Mouse (Mus musculus) brain, embryonic 18.5 days (tissue): ENCODE measurements around the gene Srebf2.

Experiments used
- DNase-seq: peaks from one replicate; pipeline ENCODE4 v3.0.0-alpha.2; 2012; ENCODE audit warnings: low read depth, low spot score

The Srebf2 gene

DNA sequence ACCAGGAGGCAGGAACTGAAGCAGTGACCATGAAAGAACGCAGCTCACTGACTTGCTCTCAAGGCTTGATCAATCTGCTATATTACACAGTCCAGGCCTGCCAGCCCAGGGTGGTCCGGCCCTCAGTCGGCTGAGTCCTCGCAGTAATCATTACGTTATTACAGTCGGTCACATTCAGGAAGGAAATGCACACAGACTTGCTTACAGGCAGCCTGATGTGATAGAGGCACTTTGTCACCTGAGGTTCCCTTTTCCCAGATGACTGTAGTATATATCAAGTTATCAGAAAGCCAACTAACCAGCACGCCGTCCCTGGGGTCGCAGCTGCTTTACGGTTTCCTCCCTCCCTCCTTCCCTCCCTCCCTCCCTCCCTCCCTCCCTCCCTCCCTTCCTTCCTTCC, 9.9 kb downstream of the Srebf2 start:
- DNase-seq, result no peak

DNA sequence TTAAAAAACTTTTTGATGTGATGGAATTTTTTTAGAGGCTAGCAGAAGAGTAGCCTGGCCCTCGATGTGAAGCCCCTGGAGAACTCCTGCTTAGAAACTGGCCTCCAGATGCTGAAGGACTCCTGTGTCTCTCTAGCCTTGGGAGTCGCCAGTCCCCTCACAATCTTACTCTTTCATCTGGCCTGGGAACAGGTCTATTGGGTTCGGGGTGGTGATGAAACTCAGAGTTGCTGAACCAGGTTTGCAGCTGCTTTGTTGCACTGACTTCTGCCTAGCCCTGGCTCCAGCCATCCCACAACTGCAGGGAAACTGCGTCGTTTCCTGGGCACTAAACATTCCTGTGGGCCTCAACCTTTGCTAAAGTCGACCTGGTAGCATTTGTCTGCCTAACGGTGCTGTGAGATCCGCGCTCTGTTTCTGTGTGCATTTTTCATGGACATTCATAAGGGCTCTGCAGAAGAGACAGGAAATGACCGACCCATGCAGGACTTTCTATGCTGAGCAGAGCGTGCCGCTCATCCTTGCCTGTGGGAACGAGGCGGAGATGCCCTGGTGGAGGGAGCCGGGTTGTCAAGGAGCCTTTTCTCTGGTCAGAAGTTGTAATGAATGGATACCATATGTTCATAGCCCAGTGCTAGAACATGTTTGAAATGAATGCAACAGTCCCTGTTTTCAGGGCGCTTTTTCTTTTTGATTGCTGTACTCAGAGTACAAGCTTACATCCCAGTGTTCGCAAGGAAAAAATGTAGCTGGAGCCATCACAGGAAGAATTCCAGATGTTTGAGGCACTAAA, 11.5 kb downstream of the Srebf2 start:
- no peak for DNase-seq

DNA sequence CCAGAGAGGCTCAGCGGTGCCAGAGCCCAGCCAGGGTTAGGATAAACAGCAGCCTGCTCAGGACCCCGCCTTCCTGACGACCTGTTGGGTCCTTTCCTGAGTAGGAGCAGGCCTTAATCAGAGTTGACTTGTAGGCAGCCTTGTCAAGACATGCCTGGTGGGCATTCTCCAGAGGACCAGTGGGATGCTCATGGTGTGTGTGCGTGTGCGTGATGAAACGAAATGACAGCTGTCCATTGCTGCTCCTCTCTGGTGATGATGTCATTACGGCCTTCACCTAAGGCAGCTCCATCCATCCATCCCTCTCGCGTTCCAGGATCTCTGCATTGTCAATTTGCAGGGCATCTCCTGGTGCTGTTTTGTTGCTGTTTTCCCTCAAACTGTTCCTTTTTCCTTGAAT, 12.5 kb downstream of the Srebf2 start:
- no peak for DNase-seq

DNA sequence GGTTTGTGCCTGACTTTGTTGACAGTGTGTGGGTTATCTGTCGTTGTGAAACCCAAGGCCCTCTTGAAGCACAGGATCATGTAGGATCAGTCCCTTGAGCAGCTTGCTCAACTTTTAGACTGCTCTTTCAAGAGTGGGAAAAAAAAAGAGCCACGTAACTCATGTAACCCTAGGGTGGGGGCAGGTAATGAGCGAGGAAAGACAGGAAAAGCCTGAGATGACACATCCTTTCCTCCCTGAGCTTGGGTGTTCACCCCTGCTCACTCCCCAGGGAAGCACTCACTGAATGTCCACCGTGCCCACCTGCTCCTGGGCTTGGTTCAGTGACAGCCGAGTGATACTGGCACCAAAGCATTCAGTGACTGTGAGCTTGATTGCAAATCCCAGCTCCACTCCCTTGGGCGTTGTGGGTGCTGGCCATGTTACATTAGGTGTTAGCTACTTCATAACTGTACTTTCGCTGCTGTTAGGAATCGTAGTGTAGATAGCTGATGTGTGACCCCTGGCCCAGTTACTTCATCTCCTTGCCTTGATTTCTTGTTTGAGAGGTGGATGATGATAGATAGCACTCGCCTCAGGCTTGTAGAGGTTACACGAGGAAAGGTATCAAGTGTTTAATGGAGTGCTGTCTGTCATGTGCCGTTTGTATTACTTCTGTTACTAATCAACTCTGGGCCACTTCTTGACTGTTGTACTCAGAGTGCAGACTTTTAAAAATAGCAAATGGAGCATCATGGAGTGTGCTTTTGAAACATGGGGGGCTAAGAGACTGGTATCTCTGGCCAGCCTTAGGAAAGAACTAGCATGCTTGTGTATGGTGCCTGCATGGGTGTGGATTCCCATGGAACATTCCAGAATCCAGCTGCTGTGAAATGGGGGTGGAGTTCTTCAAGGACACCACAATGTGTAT, 14.0 kb downstream of the Srebf2 start:
- DNase-seq, result no peak

DNA sequence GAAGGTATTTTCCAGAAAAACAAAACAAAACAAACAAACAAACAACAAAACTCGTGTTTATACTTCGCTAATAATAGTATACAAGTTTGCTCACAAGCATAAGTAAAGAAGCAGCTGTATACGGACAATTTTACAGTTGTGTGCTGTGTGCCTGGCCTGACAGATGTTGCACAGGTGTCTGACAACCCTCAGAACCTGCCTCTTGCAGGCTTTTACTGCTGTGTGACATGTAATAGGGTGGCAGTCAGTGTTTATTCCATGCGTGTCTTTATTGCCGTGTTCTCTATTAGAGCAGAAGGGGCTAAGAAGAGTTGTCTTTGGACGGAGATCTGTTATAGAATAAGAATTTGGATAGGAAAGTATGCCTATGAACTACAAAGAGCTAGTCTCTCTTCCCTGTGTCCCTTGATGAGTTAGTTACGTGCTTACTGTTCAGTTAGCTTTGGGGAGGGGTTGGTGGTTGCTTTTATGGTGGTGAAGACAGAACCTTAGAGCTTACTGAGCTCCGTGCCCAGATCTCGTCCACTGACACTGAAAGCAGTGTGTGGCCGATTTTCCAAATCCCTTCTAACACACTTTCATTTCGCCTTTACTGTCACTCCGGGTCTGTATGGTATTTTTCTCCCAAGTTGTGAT, 15.1 kb downstream of the Srebf2 start:
- no peak for DNase-seq

DNA sequence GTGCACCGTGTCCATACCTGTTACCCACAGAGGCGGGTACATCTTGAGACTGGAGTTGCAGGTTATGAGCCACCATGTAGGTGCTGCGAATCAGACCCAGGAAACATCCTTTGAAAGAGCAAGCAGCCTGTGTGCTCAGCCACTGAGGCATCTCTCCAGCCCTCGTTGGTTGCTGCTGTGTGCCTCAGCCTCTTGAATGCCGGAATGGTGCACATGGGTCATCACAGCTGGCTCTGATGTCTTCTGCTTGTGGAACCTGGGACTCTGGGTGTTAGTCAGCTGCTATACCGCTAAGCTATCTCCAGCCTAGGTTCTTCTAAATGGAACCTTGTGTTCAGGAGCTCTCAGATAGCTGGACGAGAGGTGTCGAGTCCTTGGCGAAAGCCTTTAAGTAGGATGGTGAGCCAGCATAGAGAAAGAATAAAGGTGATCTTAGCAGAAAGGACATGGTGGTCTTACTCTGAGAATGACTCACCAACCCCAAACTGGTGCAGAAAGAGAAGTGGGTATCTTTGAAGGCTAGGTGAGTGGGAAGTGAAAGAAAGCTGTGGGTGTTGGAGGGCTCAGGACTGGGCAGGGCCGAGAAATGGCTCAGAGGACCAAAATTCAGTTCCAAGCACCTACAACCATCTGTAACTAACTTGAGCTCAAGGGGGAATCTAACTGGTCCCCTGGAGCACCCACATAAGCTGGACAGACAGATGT, 16.5 kb downstream of the Srebf2 start:
- no peak for DNase-seq

DNA sequence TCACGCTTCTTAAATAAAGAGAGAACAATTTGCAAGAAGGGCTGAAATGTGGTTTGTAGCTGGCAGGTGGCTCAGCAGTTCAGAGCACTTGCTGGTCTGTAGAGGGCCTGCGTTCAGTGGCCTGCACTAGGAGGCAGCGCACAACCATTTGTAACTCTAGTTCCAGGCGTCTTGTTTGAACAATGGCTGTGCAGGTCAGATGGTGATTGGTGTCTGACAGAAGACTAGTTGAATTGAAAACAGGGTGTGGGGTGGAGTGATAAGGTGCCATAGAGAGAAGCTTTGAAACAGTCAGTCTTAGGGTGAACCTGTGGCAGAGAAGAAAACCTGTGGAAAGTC, 17.0 kb downstream of the Srebf2 start:
- no peak for DNase-seq

DNA sequence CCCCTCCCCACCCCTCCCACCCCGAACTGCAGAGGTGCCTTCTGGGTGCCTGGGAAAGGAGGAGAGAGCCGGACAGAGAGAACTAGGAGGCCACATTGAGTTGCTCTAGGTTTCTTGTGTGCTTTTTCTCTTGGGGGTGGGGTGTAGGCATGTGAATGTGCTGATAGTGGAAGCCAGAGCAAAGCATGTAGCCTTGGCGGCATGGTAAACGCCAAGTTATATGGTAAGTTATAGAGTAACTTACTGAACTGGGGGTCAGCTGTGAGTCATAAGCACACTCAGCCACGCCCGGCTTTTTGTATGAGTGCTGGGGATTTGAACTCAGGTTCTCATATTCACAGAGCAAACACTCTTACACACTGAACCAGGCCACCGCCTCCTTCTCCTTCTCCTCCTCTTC, 17.5 kb downstream of the Srebf2 start:
- DNase-seq, result no peak

DNA sequence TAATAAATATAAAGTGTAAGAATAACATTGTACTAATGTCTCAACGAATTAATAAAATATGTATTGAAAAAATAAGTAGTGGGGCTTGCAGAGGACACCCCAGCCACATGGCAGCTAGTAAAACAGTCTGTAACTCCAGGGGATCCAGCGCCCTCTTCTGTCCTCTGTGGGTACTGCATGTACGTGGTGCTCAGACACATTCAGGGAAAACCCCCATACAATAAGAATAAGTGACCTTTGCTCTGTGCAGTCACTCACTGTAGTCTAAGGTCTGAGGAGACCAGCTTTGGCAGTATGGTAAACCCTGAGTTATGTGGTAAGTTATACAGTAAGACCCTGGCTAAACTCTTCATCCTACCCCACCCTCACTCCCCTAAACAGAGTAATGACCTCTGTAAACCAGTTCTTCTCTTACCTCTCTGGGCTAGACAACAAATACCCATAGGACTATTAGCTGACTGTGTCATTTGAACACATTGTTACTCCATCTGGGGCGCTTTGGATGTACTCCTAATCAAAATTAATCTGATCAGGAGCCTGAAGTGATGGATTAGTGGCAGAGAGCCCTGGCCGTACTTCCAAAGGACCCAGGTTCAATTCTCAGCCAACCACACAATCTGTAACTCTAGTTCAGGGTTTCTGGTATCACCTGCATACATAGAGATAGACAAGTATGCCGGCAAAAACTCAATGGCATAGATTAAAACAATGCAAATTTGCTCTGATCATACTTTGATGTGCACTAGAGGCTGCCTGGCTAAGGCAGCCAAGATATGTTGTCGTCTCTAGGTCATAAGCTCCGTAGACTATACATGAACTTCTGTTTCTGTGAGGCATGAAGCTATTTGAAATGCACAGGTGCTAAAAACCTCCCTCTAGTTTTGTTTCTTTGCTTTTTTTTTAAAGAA, 18.6 kb downstream of the Srebf2 start:
- no peak for DNase-seq

DNA sequence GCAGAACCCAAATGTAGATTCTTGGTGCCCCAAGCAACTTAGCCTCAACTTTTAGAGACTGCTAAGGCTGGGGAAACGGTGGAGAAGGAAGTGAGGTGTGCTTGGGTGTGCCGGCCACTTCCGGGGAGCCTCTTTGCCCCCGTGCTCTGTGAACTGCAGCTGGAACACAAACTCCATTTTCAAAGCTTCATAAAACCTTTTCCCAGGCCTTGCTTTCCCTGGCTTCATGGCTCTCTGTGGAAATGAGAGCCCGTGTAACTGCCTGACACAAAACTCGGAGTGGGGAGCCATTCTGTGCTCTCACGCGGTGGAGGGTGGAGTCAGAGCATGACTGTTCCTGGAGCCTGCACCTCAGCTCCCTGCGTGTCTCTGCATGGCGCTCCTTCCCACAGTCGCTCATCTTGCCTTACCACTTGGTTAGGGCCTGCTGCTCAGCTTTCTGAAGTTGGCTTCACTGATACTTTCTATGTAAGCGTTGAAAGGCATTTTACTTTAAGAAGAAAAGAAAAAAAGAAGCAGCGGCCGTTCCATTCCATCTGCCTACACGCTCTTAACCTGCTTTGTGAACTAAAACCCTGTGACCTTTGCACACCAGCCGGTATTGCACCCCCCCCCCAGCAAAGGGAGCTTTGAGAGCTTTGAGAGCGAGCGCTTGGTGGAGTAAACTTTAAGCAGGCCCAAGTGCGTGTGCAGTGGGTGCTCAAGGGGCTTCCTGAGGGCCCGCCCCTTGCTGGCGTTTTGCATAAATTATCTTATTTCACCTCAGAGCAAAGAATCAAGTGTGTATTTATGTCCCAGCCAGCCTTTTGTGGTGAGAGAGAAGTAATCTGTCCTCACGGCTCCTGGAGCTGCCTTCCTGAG, 19.5 kb downstream of the Srebf2 start:
- no peak for DNase-seq

DNA sequence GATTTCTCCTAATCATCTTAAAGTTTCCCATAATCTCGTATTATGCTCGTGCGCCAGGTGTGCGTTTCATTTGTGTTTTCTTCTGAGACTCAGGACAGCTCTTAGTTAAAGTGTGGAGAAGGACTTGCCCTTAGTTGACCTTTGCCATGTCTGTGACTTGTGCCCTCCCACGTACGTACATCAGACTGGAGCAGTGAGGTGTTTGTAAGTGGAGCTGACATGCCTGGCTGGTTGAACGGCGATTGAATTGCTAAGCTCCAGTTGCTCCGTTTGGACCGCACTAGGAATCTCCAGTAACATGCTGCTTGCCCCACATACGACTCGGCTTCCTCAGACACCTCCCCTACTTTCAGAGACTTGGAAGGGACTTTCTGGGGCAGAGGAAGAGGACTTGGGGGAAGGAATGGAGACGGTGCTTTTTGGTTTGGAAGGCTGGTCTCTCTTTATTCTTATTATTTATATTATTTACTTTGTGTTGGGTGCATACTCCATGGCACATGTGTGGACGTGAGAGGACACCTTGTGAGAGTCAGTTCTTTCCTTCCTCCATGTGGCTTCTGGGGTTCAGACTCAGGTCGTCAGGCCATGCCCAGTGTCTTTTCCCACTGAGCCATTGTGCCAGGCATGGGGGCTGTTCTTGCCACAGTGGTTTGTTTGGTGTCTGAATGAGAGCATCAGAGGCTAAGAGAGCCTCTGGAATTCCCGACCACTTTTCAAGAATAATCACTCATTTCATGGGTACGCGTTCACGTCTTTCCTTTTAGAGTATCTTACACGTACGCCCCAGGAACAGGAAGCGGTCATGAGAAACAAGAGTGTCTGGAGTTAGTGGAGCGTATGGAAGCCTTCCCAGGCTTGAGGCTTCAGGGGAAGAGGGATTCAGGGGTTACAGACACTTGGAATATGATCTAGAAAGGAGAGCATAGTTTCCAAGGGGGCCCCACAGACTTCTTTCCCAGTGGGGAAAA, 20.5 kb downstream of the Srebf2 start:
- DNase-seq, result no peak

DNA sequence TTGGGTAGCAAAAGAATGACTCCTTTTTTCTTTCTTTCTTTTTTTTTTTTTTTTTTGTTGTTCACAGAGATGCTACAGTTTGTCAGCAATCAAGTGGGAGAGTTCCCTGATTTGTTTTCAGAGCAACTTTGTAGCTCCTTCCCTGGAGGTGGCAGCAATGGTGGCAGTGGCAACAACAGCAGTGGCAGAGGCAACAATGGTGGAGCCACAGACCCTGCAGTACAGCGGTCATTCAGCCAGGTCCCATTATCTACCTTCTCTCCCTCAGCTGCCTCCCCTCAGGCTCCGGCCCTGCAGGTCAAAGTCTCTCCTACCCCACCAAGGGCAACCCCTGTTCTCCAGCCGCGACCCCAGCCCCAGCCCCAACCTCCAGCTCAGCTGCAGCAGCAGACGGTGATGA, 22.7 kb downstream of the Srebf2 start:
- no peak for DNase-seq

DNA sequence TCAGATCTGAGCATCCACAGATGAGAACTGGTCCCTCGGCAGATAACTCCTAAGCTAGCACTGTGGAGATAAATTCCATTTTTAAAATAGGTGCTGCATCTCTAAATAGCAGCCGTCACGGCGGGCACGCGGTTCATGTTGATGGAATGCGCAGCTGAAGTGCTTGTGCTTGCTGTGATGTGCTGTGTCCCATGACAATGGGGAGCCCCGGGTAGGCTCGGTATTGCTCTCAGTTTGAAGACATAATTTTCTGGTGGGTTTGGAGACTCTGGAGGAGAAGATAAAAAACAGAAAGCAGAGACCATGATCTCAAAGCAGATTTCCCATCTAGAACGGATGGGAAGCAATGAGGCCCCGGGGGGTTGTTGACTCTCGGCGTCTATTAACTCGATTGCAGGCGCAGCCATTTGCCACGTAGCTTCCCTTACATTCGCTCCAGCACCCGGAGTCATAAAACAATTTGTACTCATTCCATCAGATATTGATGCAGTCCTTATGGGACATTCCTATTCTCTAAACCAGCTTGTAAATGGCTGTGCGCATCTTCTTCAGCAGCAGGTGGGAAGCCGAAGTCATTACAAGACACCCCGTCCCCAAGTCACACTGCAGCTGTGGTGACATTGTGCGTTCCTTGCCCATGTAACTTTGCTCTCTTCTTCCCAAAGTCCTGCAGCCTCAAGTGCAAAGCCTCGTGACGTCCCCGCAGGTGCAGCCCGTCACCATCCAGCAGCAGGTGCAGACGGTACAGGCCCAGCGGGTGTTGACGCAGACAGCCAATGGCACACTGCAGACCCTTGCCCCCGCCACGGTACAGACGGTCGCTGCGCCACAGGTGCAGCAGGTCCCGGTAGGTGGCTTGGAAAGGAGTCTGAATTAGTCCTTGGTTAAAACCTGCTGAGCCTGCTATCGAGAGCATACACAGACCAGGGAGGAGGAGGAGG, 23.7 kb downstream of the Srebf2 start:
- DNase-seq, result no peak

DNA sequence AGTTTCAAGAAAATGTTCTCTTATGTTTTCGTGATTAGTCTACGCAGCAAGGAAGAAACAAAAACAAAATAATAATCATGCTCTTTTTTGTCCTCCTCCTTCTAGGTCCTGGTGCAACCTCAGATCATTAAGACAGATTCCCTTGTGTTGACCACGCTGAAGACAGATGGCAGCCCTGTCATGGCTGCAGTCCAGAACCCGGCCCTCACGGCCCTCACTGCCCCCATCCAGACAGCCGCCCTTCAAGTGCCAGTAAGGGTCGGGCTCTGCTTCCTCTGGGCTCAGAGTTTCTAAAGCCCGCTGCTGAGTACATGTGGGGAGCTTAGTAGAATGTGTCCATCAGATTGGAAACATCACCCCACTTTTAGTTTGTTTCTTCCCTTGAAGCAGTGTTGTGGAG, 25.7 kb downstream of the Srebf2 start:
- DNase-seq, result no peak

DNA sequence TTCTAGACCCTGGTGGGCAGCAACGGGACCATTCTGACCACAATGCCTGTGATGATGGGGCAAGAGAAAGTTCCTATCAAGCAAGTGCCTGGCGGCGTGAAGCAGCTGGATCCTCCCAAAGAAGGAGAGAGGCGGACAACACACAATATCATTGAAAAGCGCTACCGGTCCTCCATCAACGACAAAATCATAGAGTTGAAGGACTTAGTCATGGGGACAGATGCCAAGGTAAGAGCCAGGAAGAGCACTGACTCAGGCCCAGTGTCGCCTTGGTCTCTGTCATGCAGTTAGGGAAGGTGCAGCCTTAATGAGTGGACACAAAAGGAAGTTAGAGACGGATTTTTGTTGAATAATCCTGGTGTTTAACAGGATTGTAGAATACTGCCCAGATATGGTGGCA, 28.1 kb downstream of the Srebf2 start:
- no peak for DNase-seq

DNA sequence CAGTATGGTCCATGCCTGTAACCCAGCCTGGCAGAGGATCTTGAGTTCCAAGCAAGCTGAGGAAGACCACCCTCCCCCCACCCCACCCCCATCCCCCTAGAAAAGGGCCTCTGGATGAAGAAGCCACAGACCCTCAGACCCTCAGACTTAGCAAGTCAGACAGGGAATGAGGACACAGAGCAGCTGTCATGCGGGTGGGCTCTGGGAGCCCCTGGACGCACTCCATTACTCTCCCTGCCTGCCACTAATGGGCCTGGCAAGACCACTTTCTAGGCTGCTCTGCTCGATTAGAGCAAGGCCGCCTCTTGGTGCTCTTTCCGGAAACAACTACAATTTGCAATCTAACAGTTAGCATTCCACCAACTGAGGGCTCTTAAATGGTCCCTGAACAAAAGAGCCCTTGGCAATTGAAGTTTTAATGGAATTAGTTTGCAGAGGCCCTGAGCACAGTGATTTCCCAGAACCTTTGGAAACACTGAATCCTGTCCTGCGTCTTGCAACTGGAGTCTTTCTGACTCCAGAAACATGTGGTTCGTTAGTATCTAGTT, 30.8 kb downstream of the Srebf2 start:
- DNase-seq, result no peak

DNA sequence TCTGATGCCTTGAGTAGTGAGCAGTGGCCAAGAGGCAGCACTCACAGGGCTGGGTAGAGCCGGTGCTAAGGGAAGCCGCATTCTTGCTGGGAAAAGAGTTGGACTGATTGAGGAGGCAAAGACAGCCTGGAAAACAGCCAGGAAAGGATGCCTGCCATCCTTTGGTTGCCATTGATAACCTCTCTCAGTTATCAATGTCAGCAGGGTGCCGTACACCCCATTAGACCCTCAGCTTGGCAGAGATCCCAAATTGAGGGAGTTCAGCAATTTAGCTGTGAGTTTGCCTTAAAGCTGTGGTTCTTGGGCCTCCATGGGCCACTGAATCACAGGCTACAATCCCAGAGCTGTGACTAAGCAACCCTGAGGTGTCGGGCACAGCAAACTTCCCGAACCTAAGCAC, 34.1 kb downstream of the Srebf2 start:
- DNase-seq, result no peak
